Mouse (Mus musculus): ENCODE measurements around the gene Evpl. TPM values are rescaled to one million over a fixed set of nuclear protein-coding genes. Genes with fewer than 3 reads are reported as not detected.

Evpl gene
- polyA plus RNA-seq, 1 experiment from 2014 or later = 4.1 TPM

DNA sequence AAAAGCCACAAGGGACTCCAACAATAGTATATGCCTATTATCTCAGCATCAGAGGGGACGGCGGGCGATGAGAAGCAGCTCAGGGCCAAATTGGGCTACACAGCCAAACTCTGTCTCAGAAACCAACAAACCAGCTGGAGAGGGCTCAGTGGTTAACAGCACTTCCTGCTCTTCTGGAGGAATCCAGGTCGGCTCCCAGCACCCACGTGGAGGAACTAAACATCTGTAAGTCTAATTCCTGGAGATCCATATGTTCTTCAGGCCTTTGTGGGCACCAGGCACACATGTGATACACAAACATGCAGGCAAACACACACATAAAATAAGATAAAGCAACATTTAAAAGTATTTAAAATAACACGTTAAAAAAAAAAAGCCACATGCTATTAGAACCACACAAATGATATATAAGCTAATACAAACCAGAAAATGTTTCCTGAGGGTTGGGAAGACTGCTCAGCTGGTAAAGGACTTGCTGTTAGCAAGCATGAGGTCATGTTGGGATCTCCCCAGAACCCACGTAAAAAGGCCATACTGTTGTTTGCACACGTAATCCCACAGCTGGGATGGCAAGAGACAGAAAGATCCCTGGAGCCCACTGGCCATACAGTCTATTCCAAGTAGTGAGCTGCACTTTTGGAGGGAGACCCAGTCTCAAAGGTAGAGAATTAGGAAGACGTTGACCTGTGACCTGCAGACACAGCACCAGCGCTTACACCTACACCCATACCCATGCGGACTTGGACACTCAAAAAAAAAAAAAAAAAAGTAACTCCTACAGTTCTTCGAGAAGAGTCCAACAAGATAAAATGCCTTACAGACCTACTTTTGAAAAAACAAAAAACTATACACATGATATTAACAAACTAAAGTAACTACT, 35.0 kb upstream of the Evpl start:
- H3K36me3 ChIP-seq (ENCODE audit: insufficient read depth, low read length) = peaks cover 34% of the 10 kb centered on the region
- no peak for ATAC-seq (replicated peaks; ENCODE audit: low FRiP score, low read depth)
- peak overlapping the region; percentile 78 for H3K9ac ChIP-seq (ENCODE audit: low read depth, low read length)
- DNase-seq (ENCODE audit: low spot score) = no peak
- 0 out of 2 replicates have a peak, but pooled peaks cover 9% of the 10 kb centered on the region for H3K4me1 ChIP-seq (replicated peaks; ENCODE audit: insufficient read depth, low read length)
- WGBS = 44% methylated on average over 12 of the region's 12 CpGs
- H3K4me3 ChIP-seq (replicated peaks; ENCODE audit: low read depth, low read length) = peak overlapping the region; percentile 73
- no peaks in the 10 kb centered on the region for H3K9me3 ChIP-seq (replicated peaks; ENCODE audit: low read length)
- no peak for TF ChIP-seq CTCF (IDR thresholded peaks at IDR 0.05; ENCODE audit: low read depth)
- H3K27me3 ChIP-seq (ENCODE audit: insufficient read depth, low read length) = no peaks in the 10 kb centered on the region
- H3K27ac ChIP-seq = no peak overlapping the region
- peak overlapping the region; percentile 90 for H3K4me2 ChIP-seq (ENCODE audit: low read length)

DNA sequence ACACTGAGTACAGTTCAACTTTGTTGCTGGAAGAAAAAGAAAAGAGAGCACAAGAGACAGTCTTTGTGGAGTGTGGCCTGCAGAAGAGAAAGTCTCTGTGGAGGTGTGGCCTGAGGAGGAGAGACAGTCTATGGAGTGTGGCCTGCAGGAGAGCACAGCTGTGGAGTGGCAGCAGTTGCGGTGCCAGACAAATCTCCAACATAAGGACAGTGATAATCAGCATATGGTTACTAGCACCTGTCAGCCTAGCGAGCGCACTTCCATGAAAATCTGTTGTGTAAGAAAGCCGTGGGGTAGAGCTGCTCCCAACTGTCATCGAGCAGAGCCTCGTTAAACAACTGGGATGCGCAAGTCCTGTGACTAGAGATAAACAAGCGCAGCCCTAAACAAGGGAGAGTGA, 31.7 kb upstream of the Evpl start:
- Histone ChIP-seq H3K9me3 (replicated peaks; ENCODE audit: low read length) (no peaks in the 10 kb centered on the region), H3K27ac (no peak overlapping the region), H3K27me3 (ENCODE audit: insufficient read depth, low read length) (no peaks in the 10 kb centered on the region), H3K9ac (ENCODE audit: low read depth, low read length) (no peak overlapping the region), H3K4me1 (replicated peaks; ENCODE audit: insufficient read depth, low read length) (0 out of 2 replicates have a peak, but pooled peaks cover 8% of the 10 kb centered on the region), H3K4me2 (ENCODE audit: low read length) (no peak overlapping the region), H3K36me3 (ENCODE audit: insufficient read depth, low read length) (peaks cover 57% of the 10 kb centered on the region), H3K4me3 (replicated peaks; ENCODE audit: low read depth, low read length) (no peak overlapping the region)
- TF ChIP-seq CTCF (IDR thresholded peaks at IDR 0.05; ENCODE audit: low read depth) = no peak
- ATAC-seq (replicated peaks; ENCODE audit: low FRiP score, low read depth) (no peak), DNase-seq (ENCODE audit: low spot score) (no peak)
- 91% methylated on average over 8 of the region's 8 CpGs for WGBS

DNA sequence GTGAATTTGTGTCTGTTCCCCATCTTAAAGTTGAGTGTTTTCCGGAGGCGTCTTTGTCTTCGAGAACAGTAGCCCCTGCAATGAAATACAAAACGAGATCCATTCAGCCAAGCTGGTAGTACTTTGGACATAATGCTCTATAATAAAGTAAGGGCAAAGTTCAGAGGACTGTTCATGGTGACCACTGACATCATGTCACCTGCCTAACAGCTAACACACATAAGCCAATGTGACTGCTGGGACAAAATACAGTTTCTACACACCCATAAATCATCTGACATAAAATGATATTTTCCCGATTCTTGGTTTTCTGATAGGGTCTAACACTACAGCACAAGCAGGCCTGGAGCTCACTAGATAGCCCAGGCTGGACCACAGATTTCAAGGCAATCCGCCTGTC, 30.4 kb upstream of the Evpl start:
- H3K4me1 ChIP-seq (replicated peaks; ENCODE audit: insufficient read depth, low read length) = 0 out of 2 replicates have a peak, but pooled peaks cover 6% of the 10 kb centered on the region
- H3K27ac ChIP-seq = no peak overlapping the region
- H3K9me3 ChIP-seq (replicated peaks; ENCODE audit: low read length) = no peaks in the 10 kb centered on the region
- ATAC-seq (replicated peaks; ENCODE audit: low FRiP score, low read depth) = no peak
- WGBS = 91% methylated on average over 6 of the region's 6 CpGs
- DNase-seq (ENCODE audit: low spot score) = no peak
- no peak overlapping the region for H3K4me3 ChIP-seq (replicated peaks; ENCODE audit: low read depth, low read length)
- H3K4me2 ChIP-seq (ENCODE audit: low read length) = no peak overlapping the region
- no peaks in the 10 kb centered on the region for H3K27me3 ChIP-seq (ENCODE audit: insufficient read depth, low read length)
- H3K36me3 ChIP-seq (ENCODE audit: insufficient read depth, low read length) = peaks cover 66% of the 10 kb centered on the region
- TF ChIP-seq CTCF (IDR thresholded peaks at IDR 0.05; ENCODE audit: low read depth) = no peak
- no peak overlapping the region for H3K9ac ChIP-seq (ENCODE audit: low read depth, low read length)

DNA sequence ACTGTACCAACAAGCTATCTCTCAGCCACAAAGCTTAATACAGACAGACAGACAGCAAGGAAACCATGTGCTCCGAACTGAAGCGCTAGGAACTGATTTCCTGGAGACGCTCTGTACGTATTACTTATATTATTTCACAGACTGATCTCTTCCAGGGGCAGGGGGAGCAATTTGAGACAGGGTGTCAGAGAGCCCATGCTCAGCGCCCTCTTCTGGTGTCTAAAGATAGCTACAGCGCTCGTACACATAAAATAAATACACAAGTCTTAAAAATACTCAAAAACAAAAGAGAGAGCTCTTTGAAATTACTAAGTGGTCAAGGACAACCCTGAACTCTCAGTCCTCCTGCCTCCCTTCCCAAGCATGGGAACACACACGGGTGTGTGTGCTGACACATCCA, 29.8 kb upstream of the Evpl start:
- no peak overlapping the region for H3K9ac ChIP-seq (ENCODE audit: low read depth, low read length)
- H3K36me3 ChIP-seq (ENCODE audit: insufficient read depth, low read length) = peaks cover 71% of the 10 kb centered on the region
- H3K4me3 ChIP-seq (replicated peaks; ENCODE audit: low read depth, low read length) = no peak overlapping the region
- H3K4me2 ChIP-seq (ENCODE audit: low read length) = no peak overlapping the region
- 0 out of 2 replicates have a peak, but pooled peaks cover 6% of the 10 kb centered on the region for H3K4me1 ChIP-seq (replicated peaks; ENCODE audit: insufficient read depth, low read length)
- peak; percentile 57 for TF ChIP-seq CTCF (IDR thresholded peaks at IDR 0.05; ENCODE audit: low read depth)
- H3K9me3 ChIP-seq (replicated peaks; ENCODE audit: low read length) = no peaks in the 10 kb centered on the region
- DNase-seq (ENCODE audit: low spot score) (peak; percentile 48), ATAC-seq (replicated peaks; ENCODE audit: low FRiP score, low read depth) (no peak)
- WGBS = 83% methylated on average over 8 of the region's 8 CpGs
- H3K27me3 ChIP-seq (ENCODE audit: insufficient read depth, low read length) = no peaks in the 10 kb centered on the region
- no peak overlapping the region for H3K27ac ChIP-seq

DNA sequence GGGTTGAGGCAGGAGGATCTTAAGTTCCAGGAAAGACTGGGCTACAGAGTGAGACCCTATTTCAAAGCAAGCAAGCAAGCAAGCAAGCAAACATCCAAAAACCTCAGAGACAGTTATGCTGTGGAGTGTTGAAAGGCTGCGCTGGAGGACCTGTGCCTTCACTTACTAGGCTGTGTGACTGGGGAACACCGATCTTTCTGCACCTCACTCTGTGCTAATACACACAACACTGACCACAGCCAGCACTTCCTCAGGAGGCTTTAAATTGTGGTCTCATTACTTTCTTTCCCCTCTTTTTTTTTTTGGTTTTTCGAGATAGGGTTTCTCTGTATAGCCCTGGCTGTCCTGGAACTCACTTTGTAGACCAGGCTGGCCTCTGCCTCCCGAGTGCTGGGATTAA, 28.0 kb upstream of the Evpl start:
- WGBS = 92% methylated on average over 4 of the region's 4 CpGs
- ATAC-seq (replicated peaks; ENCODE audit: low FRiP score, low read depth) (no peak), DNase-seq (ENCODE audit: low spot score) (no peak)
- Histone ChIP-seq H3K36me3 (ENCODE audit: insufficient read depth, low read length) (peaks cover 80% of the 10 kb centered on the region), H3K9ac (ENCODE audit: low read depth, low read length) (no peak overlapping the region), H3K9me3 (replicated peaks; ENCODE audit: low read length) (no peaks in the 10 kb centered on the region), H3K4me1 (replicated peaks; ENCODE audit: insufficient read depth, low read length) (no peaks in the 10 kb centered on the region), H3K27me3 (ENCODE audit: insufficient read depth, low read length) (no peaks in the 10 kb centered on the region), H3K27ac (no peak overlapping the region), H3K4me2 (ENCODE audit: low read length) (no peak overlapping the region), H3K4me3 (replicated peaks; ENCODE audit: low read depth, low read length) (no peak overlapping the region)
- no peak for TF ChIP-seq CTCF (IDR thresholded peaks at IDR 0.05; ENCODE audit: low read depth)

DNA sequence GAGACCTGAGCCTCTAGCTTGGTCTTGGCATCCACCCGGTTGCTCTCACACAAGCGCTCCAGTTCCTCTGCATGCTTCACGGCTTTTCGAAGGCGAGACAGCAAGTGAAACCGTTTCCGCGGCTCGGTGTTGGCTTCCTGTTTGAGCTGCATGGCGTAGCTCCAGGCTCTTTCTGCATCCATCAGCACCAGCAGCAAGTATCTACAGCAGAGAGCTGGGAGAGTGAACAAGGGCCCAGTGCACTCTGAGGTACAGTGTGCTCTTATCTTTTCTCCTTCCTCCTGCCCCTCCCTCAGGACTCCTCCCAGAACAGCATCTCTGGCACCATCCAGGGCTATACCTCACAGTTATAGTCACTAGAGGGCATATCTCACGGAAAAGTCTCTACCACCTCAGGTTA, 27.5 kb upstream of the Evpl start:
- Histone ChIP-seq H3K4me3 (replicated peaks; ENCODE audit: low read depth, low read length) (no peak overlapping the region), H3K4me2 (ENCODE audit: low read length) (no peak overlapping the region), H3K36me3 (ENCODE audit: insufficient read depth, low read length) (peaks cover 84% of the 10 kb centered on the region), H3K4me1 (replicated peaks; ENCODE audit: insufficient read depth, low read length) (no peaks in the 10 kb centered on the region), H3K27ac (no peak overlapping the region), H3K27me3 (ENCODE audit: insufficient read depth, low read length) (no peaks in the 10 kb centered on the region), H3K9me3 (replicated peaks; ENCODE audit: low read length) (no peaks in the 10 kb centered on the region), H3K9ac (ENCODE audit: low read depth, low read length) (no peak overlapping the region)
- ATAC-seq (replicated peaks; ENCODE audit: low FRiP score, low read depth) (no peak), DNase-seq (ENCODE audit: low spot score) (no peak)
- no peak for TF ChIP-seq CTCF (IDR thresholded peaks at IDR 0.05; ENCODE audit: low read depth)
- WGBS = 85% methylated on average over 11 of the region's 11 CpGs

Data from kidney, postnatal 0 days (tissue).